ENCODE assay signal across 10 mouse cellular contexts in the genomic region with DNA sequence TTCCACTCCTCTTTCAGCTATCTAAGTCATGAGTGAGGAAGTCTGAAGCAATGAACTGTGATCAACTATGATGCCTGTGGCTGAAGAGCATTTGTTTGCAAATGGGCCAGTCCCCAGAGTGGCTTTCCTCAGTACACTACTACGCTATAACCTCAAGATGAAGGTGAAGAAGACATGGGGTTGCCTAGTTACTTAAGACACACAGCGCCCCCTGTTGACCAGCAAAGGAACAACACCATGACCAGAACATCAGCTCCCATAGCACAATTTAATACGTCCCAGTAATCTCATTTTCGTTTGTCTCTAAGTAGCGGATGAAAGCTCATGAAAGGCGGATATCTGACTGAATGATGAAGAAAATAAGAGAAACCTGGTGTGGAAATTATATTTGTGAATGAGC. TPM values are rescaled to one million over a fixed set of nuclear protein-coding genes. Genes with fewer than 3 reads are reported as not detected.
A peak's percentile ranks its signal among the peaks of the same experiment; 100 is the strongest.
DNase-seq lines count a peak whose midpoint lies in the region; ATAC-seq and TF ChIP-seq lines count a peak whose summit lies in the region.
"Had no signal": no experiment of that assay in that cellular context is flagged by ENCODE, and none has a peak within 500 bp of the region (broad histone marks: within the 10 kb centered on the region; RNA-seq: fewer than 3 reads in every experiment).

No protein-coding gene starts in this region.

- WGBS in kidney, adult 2 months: 51% methylated on average over 6 of the region's 6 CpGs
- 59% methylated on average over 6 of the region's 6 CpGs for WGBS in kidney, embryonic 14.5 days
- 60% methylated on average over 6 of the region's 6 CpGs for WGBS in kidney, postnatal 0 days

- H3K9ac ChIP-seq in kidney, embryonic 14.5 days (ENCODE audit: low read depth, low read length): no peak overlapping the region
- no peak overlapping the region for H3K9ac ChIP-seq in kidney, postnatal 0 days (ENCODE audit: low read depth, low read length)
- H3K9ac ChIP-seq: neural tube, embryonic 13.5 days had no signal

- TF ChIP-seq CTCF in kidney, adult 2 months (conservative IDR thresholded peaks at IDR 0.05; ENCODE audit: insufficient read depth, insufficient read length, low read depth, low read length): peak; percentile 72
- peak; percentile 50 for TF ChIP-seq CTCF in kidney, postnatal 0 days (IDR thresholded peaks at IDR 0.05; ENCODE audit: low read depth)

- H3K4me2 ChIP-seq in kidney, embryonic 14.5 days (replicated peaks; ENCODE audit: low read depth, low read length): no peak overlapping the region
- no peak overlapping the region for H3K4me2 ChIP-seq in kidney, postnatal 0 days (ENCODE audit: low read length)
- H3K4me2 ChIP-seq: neural tube, embryonic 13.5 days had no signal

- peak; percentile 46 for DNase-seq in kidney, adult 2 months
- DNase-seq in WW6 (ENCODE audit: low read depth, low spot score): peak; percentile 16
- DNase-seq in kidney, postnatal 0 days (ENCODE audit: low spot score): peak; percentile 3
- peak; percentile 12 for DNase-seq in retina, postnatal 1 day
- no peak for DNase-seq in cerebellum, adult 11 months
- DNase-seq in right cerebral cortex, postnatal 25 days: no peak
- no peak for DNase-seq in natural killer cell, adult 2 months (ENCODE audit: low spot score in 2 of 2)
- DNase-seq: layer of hippocampus, adult 9-11 months had no signal

- no peak for TF ChIP-seq POLR2A in kidney, adult 2 months (IDR thresholded peaks at IDR 0.05; ENCODE audit: low read depth, low read length)

- no peak overlapping the region for H3K4me3 ChIP-seq in kidney, adult 2 months (ENCODE audit: insufficient read depth, low read depth, low read length)
- H3K4me3 ChIP-seq in kidney, embryonic 14.5 days (ENCODE audit: low read length): no peak overlapping the region
- no peak overlapping the region for H3K4me3 ChIP-seq in kidney, postnatal 0 days (replicated peaks; ENCODE audit: low read depth, low read length)
- H3K4me3 ChIP-seq: neural tube, embryonic 13.5 days had no signal

- no peaks in the 10 kb centered on the region for H3K36me3 ChIP-seq in kidney, adult 2 months (ENCODE audit: control insufficient read depth, insufficient read depth, low read length)
- H3K36me3 ChIP-seq in kidney, embryonic 14.5 days (ENCODE audit: control insufficient read depth, insufficient read depth, low read length): no peaks in the 10 kb centered on the region
- no peaks in the 10 kb centered on the region for H3K36me3 ChIP-seq in kidney, postnatal 0 days (ENCODE audit: insufficient read depth, low read length)
- H3K36me3 ChIP-seq: neural tube, embryonic 13.5 days had no signal

- no peaks in the 10 kb centered on the region for H3K4me1 ChIP-seq in kidney, adult 2 months (ENCODE audit: control insufficient read depth, insufficient read depth, low read length)
- H3K4me1 ChIP-seq in kidney, embryonic 14.5 days (ENCODE audit: control insufficient read depth, insufficient read depth, low read length): no peaks in the 10 kb centered on the region
- no peaks in the 10 kb centered on the region for H3K4me1 ChIP-seq in kidney, postnatal 0 days (replicated peaks; ENCODE audit: insufficient read depth, low read length)
- H3K4me1 ChIP-seq: neural tube, embryonic 13.5 days had no signal

- ATAC-seq in kidney, embryonic 14.5 days (ENCODE audit: low FRiP score, low TSS enrichment): no peak
- no peak for ATAC-seq in kidney, postnatal 0 days (replicated peaks; ENCODE audit: low FRiP score, low read depth)

- no peak overlapping the region for H3K27ac ChIP-seq in kidney, adult 2 months (ENCODE audit: insufficient read depth, low read depth, low read length)
- no peak overlapping the region for H3K27ac ChIP-seq in kidney, embryonic 14.5 days (ENCODE audit: low read depth, low read length)
- no peak overlapping the region for H3K27ac ChIP-seq in kidney, postnatal 0 days
- H3K27ac ChIP-seq: neural tube, embryonic 13.5 days had no signal

- H3K9me3 ChIP-seq in kidney, embryonic 14.5 days (ENCODE audit: control insufficient read depth, low read length): no peaks in the 10 kb centered on the region
- H3K9me3 ChIP-seq in kidney, postnatal 0 days (replicated peaks; ENCODE audit: low read length): no peaks in the 10 kb centered on the region
- H3K9me3 ChIP-seq: neural tube, embryonic 13.5 days had no signal

- H3K27me3 ChIP-seq in kidney, adult 2 months (replicated peaks; ENCODE audit: control insufficient read depth, insufficient read depth, low read length): no peaks in the 10 kb centered on the region
- no peaks in the 10 kb centered on the region for H3K27me3 ChIP-seq in kidney, embryonic 14.5 days (ENCODE audit: control insufficient read depth, insufficient read depth, low read length)
- H3K27me3 ChIP-seq in kidney, postnatal 0 days (ENCODE audit: insufficient read depth, low read length): no peaks in the 10 kb centered on the region
- H3K27me3 ChIP-seq: neural tube, embryonic 13.5 days had no signal

RNA-seq across cellular contexts. Expression of a gene that starts 27.0 kb away (rescaled TPM):
- polyA plus RNA-seq in kidney, adult 2 months (2012; rRNA removed): not detected in 2 replicates
- not detected in 2 replicates for polyA plus RNA-seq in kidney, embryonic 14.5 days (2014; fragmentation: Nextera tagmentation; extraction: Ambion mirVana)
- polyA plus RNA-seq in kidney, postnatal 0 days (2015; fragmentation: Nextera tagmentation; extraction: Ambion mirVana): 0.11 TPM in 1 of 2 replicates, not detected in the other

RNA-seq across cellular contexts. Expression of a gene that starts 42.5 kb away (rescaled TPM):
- 60.3 and 71.6 TPM in 2 replicates for polyA plus RNA-seq in kidney, adult 2 months (2012; rRNA removed)
- 4.8 and 5.1 TPM in 2 replicates for polyA plus RNA-seq in kidney, embryonic 14.5 days (2014; fragmentation: Nextera tagmentation; extraction: Ambion mirVana)
- polyA plus RNA-seq in kidney, postnatal 0 days (2015; fragmentation: Nextera tagmentation; extraction: Ambion mirVana): 2.2 and 2.6 TPM in 2 replicates

Comparison
In these comparisons a context has a peak if more than half of its experiments do, and no peak if none do; other contexts are left out.
1. DNase-seq: peak in kidney, adult 2 months (single experiment), WW6 (single experiment), kidney, postnatal 0 days (single experiment) and retina, postnatal 1 day (single experiment); none in cerebellum, adult 11 months (single experiment), right cerebral cortex, postnatal 25 days (single experiment) and natural killer cell, adult 2 months (0 of 2).